Mouse (Mus musculus) lung, adult 2 months (tissue): ENCODE results near the gene Ttc16.

Experiments
- CTCF ChIP-seq: fragments of 200-500 bp; IDR thresholded peaks from 2 replicates; pipeline ENCODE4 v1.5.1; 2011; ENCODE audit warnings: mild to moderate bottlenecking, low read length, control low read depth; ENCODE audit not compliant: insufficient read depth
- POLR2A ChIP-seq: fragments of 200-500 bp; IDR thresholded peaks from 2 replicates; pipeline ENCODE4 v1.6.1; 2011; ENCODE audit warnings: low read depth, mild to moderate bottlenecking, control low read depth, low read length, borderline replicate concordance; ENCODE audit errors: extremely low read depth

DNA sequence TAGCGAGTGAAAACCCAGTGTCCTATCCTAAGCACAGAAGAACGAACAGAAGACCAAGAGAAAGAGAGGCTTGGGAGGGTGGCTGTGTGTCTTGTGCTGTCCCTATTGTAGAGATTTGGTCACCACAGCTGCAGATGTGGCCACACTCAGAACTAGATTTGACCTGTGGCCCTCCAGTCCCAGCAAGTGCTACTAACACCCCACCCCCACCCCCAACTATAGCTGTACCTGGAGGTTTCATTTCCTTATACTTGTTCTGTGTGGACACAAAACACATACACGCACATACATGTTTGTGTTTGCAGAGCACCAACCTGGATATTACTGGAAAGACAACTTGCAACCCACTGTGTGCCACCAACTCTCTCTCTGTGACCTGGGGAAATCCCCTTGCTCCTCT lies 55.4 kb downstream of the Ttc16 start:
- TF ChIP-seq POLR2A: no peak
- TF ChIP-seq CTCF: no peak
